Mouse (Mus musculus) CD4-positive, CD25-positive, alpha-beta regulatory T cell, adult 2 months (primary cell): ENCODE measurements around the gene Pfkm.
A peak's percentile ranks its signal among the peaks of the same experiment; 100 is the strongest.

Experiments
- DNase-seq: peaks from one replicate; pipeline ENCODE4 v3.0.0-alpha.2; 2012; ENCODE audit warnings: low read depth, low spot score

Pfkm gene

DNA sequence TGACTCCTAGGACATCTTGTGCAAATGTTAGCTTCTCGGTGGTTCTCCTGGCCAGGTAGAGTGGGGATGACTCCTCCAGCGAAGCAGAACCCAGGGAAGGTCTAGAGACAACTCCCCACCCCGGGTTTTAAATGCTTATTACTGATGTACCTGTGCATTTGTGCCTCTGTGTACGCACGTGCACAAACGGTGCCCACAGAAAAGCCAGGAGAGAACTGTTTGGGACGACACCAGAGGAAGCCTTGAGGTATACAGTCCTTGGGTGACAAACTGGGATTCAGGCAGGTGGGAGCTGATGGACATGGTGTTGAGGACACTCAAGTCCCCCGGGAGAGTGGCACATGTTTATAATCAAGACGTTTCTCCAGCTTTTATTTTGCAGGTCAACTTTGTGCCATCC lies 78.5 kb downstream of the Pfkm start:
- DNase-seq, result no peak

DNA sequence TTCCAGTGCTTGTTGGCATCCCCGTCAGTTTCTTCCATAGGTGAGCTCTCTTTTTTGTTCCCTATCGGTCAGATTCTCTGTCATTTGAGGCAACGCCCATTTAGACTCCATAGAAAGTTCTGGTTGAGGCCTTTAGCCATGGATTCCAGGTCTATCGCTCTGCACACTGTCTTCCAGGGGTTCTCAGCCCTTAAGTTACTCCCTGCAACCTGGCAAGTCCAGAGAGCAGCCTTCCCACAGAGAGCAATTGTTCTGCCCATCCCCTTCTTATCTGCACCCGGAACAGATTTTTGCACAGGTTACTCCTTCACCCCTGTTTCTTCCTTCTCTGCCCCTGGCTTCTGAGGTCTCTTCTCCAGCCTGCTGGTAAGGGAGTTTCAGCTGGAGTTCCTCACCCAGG lies 79.7 kb downstream of the Pfkm start:
- DNase-seq, result no peak

DNA sequence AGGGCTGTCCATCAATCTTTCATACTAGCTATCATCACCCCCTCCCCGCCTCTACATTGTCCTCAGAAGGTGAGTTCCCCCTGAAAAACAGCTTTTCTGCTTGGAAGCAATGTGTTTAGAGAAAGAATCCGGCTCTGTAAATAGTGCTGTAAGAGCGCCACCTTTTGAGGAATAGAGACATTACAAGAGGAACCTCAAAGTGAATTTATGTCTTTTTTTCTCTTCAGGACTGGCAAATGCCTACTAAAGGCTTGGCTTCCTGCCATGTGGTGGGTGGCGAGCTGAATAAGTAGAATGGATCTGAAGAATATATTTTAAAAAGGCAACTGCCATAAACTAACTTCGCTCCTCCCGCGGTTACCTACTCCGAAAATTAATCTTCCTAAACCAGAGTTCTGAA lies 81.4 kb downstream of the Pfkm start:
- peak; percentile 66 for DNase-seq

DNA sequence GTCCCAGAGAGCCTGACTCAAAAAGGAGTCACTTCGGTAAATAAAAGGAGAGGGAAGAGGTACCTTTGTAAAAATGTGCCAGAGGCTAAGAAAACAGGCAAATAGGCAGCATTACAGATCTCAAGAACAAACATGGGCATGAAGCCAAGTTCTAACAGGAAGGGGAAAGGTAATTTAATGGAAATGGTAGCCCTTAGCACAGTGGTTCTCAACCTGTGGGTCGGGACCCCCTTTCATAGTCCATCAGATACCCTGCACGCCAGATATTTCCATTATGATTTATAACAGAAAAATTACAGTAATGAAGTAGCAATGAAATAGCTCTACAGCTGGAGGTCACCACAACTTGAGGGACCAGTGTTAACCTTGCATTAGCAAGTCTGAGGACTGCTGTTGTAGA lies 84.9 kb downstream of the Pfkm start:
- no peak for DNase-seq

DNA sequence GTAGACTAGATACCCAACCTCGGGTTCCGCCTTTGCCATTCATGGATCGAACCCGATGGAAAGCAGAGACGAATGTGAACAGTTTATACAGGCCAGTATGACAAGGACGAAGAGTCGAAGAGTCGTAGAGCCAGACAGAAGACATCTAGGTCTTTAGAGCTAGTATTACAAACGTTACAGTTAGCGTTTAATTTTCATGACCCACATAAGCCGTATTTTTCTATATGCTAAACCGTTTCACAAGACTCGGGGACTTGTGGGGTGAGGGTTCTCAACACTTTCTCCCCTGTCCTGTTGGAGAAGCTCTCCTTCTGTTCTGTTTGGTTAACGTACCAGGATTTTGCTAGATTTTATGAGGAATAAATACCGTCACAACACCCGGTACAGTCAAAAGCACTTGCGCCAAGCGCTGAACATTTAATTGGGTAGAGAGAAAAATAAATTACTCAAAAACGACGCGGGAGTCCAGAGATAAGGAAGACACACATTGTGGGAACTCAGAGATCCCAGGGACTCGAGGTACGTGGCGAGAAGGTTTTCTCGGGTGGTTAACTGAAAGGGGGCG lies 88.3 kb downstream of the Pfkm start:
- DNase-seq, result no peak

DNA sequence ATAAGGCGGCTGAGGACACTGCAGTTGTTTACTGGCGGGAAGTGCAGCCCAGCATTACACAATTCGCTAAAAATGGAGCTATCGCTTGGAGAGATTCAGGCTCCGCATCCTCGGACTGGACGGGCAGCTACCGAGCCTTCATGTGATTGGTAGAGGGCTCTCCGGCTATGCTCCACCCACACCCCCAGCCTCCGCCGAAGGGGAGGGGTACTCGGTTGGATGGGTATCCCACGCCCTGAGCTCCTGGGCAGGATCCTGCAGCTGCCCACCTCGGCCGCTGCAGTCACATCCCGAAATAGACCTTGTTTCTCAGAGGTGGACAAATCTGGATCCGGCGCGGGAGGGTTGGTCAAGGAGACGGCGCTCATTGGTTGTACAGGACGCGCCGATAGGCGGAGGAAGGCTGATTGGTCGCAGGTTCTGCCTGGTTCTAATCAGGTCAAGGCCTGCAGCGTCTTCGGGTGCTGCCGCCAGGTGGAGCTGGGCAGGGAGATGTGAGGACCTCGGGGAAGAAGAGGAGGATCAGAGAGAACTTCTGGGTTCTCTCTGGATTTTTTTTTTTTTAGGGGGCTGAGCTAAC lies 88.8 kb downstream of the Pfkm start:
- peak; percentile 87 for DNase-seq
